Mouse (Mus musculus) forebrain, embryonic 14.5 days (tissue): ENCODE results near the gene Unc119b. TPM values are rescaled to one million over a fixed set of nuclear protein-coding genes. Genes with fewer than 3 reads are reported as not detected.
"Not testable (repeated sequence)": the region's sequence is repeated elsewhere in the genome, so short reads cannot be mapped to it uniquely, and the experiment has no call there.

Experiments used
- ATAC-seq: fragments of 200-750 bp; cut with Nextera tagmentation; 2 replicates; pipeline ENCODE4 v1.8.0; 2017; ENCODE audit warnings: mild to moderate bottlenecking, moderate library complexity
- DNase-seq: peaks from one replicate; pipeline ENCODE4 v3.0.0-alpha.2; 2015; ENCODE audit warnings: low spot score
- H3K27ac ChIP-seq: fragments of 300-500 bp; sonication (generic); 2 replicates; pipeline ENCODE4 v1.5.1; 2014; ENCODE audit warnings: low read depth, mild to moderate bottlenecking, control low read depth, low read length, moderate library complexity
- H3K27me3 ChIP-seq: fragments of 300-500 bp; sonication (generic); replicated peaks from 2 replicates; pipeline ENCODE4 v1.6.1; 2014; ENCODE audit warnings: low read length, control low read depth, mixed read lengths; ENCODE audit not compliant: control insufficient read depth, insufficient read depth
- H3K36me3 ChIP-seq: fragments of 300-500 bp; sonication (generic); 2 replicates; pipeline ENCODE4 v1.6.1; 2014; ENCODE audit warnings: low read length, control low read depth; ENCODE audit not compliant: control insufficient read depth, insufficient read depth
- H3K4me1 ChIP-seq: fragments of 300-500 bp; sonication (generic); 2 replicates; pipeline ENCODE4 v1.6.1; 2014; ENCODE audit warnings: antibody characterized with exemption, low read length, control low read depth; ENCODE audit not compliant: control insufficient read depth, insufficient read depth
- H3K4me2 ChIP-seq: fragments of 300-500 bp; sonication (generic); 2 replicates; pipeline ENCODE4 v1.6.1; 2014; ENCODE audit warnings: mild to moderate bottlenecking, control low read depth, low read length
- H3K4me3 ChIP-seq: fragments of 300-500 bp; sonication (generic); 2 replicates; pipeline ENCODE4 v1.5.1; 2014; ENCODE audit warnings: low read depth, low read length, control low read depth
- H3K9ac ChIP-seq: fragments of 300-500 bp; sonication (generic); 2 replicates; pipeline ENCODE4 v1.6.1; 2014; ENCODE audit warnings: mild to moderate bottlenecking, low read length, control low read depth, moderate library complexity
- H3K9me3 ChIP-seq: fragments of 300-500 bp; sonication (generic); replicated peaks from 2 replicates; pipeline ENCODE4 v1.6.1; 2016; ENCODE audit warnings: low read length, control low read depth, mixed read lengths; ENCODE audit not compliant: control insufficient read depth
- WGBS: fragments of 180-500 bp; shearing (Covaris S2); extraction: QIAGEN DNeasy Blood & Tissue Kit; methylation state at CpG from one replicate; pipeline ENCODE4 v1.1.7; 2014; 5-methylcytosine and 5-hydroxymethylcytosine counted together
- polyA plus RNA-seq: library from polyadenylated mRNA; unstranded; fragments of >200 nt; fragmentation: Nextera tagmentation; extraction: Ambion mirVana; gene quantifications from 2 replicates; pipeline ENCODE4 v1.2.1, GENCODE M21; 2014

Gene Unc119b
- polyA plus RNA-seq, 1 experiment from 2014 or later: 35.4 TPM

GRCm38 (mm10) chr5:115117467-115117866 lies 17.3 kb downstream of the Unc119b start:
- no peaks in the 10 kb centered on the region for H3K27me3 ChIP-seq
- 93% methylated on average over 13 of the region's 13 CpGs for WGBS

GRCm38 (mm10) chr5:115116426-115116825 lies 18.3 kb downstream of the Unc119b start:
- Histone ChIP-seq H3K4me2 (no peak overlapping the region), H3K9ac (no peak overlapping the region), H3K27me3 (no peaks in the 10 kb centered on the region), H3K36me3 (peaks cover 10% of the 10 kb centered on the region; the same call in 1 of the 2 replicates), H3K4me1 (no peaks in the 10 kb centered on the region), H3K4me3 (no peak overlapping the region), H3K9me3 (no peaks in the 10 kb centered on the region), H3K27ac (no peak overlapping the region)
- DNase-seq: no peak
- no peak for ATAC-seq
- 95% methylated on average over 3 of the region's 3 CpGs for WGBS

More at GRCm38 (mm10) chr5:115117467-115117866, 17.3 kb downstream of the Unc119b start:
- no peak for ATAC-seq
- Histone ChIP-seq H3K4me2 (no peak overlapping the region), H3K4me1 (no peaks in the 10 kb centered on the region), H3K36me3 (peaks cover 8% of the 10 kb centered on the region; the same call in 1 of the 2 replicates), H3K27ac (no peak overlapping the region), H3K4me3 (no peak overlapping the region), H3K9me3 (no peaks in the 10 kb centered on the region), H3K9ac (no peak overlapping the region)
- no peak for DNase-seq

GRCm38 (mm10) chr5:115114501-115114900 lies 20.3 kb downstream of the Unc119b start:
- ATAC-seq: no peak
- WGBS: 92% methylated on average over 8 of the region's 8 CpGs
- no peak for DNase-seq

GRCm38 (mm10) chr5:115113244-115113643 lies 21.5 kb downstream of the Unc119b start:
- H3K36me3 ChIP-seq: peaks cover 10% of the 10 kb centered on the region; the same call in 1 of the 2 replicates
- H3K9ac ChIP-seq: no peak overlapping the region
- H3K4me2 ChIP-seq: no peak overlapping the region
- H3K4me3 ChIP-seq: no peak overlapping the region
- H3K27ac ChIP-seq: no peak overlapping the region
- no peaks in the 10 kb centered on the region for H3K4me1 ChIP-seq
- WGBS: 96% methylated on average over 12 of the region's 12 CpGs
- no peaks in the 10 kb centered on the region for H3K9me3 ChIP-seq
- DNase-seq (no peak), ATAC-seq (no peak)
- no peaks in the 10 kb centered on the region for H3K27me3 ChIP-seq

More at GRCm38 (mm10) chr5:115114501-115114900, 20.3 kb downstream of the Unc119b start:
- H3K27me3 ChIP-seq: no peaks in the 10 kb centered on the region
- H3K36me3 ChIP-seq: peaks cover 10% of the 10 kb centered on the region; the same call in 1 of the 2 replicates
- H3K9ac ChIP-seq: no peak overlapping the region
- H3K4me2 ChIP-seq: no peak overlapping the region
- H3K9me3 ChIP-seq: no peaks in the 10 kb centered on the region
- H3K4me1 ChIP-seq: no peaks in the 10 kb centered on the region
- H3K27ac ChIP-seq: no peak overlapping the region
- no peak overlapping the region for H3K4me3 ChIP-seq

GRCm38 (mm10) chr5:115111156-115111555 lies 23.6 kb downstream of the Unc119b start:
- 79% methylated on average over 8 of the region's 8 CpGs for WGBS
- H3K4me3 ChIP-seq: no peak overlapping the region
- H3K36me3 ChIP-seq: peaks cover 6% of the 10 kb centered on the region; the same call in 1 of the 2 replicates
- no peak for ATAC-seq
- DNase-seq: no peak
- H3K4me1 ChIP-seq: no peaks in the 10 kb centered on the region
- no peak overlapping the region for H3K4me2 ChIP-seq
- H3K9ac ChIP-seq: no peak overlapping the region
- no peaks in the 10 kb centered on the region for H3K27me3 ChIP-seq
- H3K27ac ChIP-seq: no peak overlapping the region
- H3K9me3 ChIP-seq: no peaks in the 10 kb centered on the region

- ATAC-seq, H3K27me3 ChIP-seq, H3K9ac ChIP-seq, H3K4me2 ChIP-seq, H3K4me3 ChIP-seq, H3K9me3 ChIP-seq, DNase-seq, H3K4me1 ChIP-seq, H3K27ac ChIP-seq: not testable (repeated sequence)
- WGBS: 98% methylated on average over 23 of the region's 23 CpGs
- H3K36me3 ChIP-seq: peaks cover 31% of the 10 kb centered on the region
These were observed 31.5 kb downstream of the Unc119b start for GRCm38 (mm10) chr5:115103253-115103652.

- no peak overlapping the region for H3K4me3 ChIP-seq
- WGBS: 92% methylated on average over 2 of the region's 2 CpGs
- H3K4me2 ChIP-seq: no peak overlapping the region
- H3K9ac ChIP-seq: no peak overlapping the region
- no peak overlapping the region for H3K27ac ChIP-seq
- H3K4me1 ChIP-seq: no peaks in the 10 kb centered on the region
- H3K27me3 ChIP-seq: no peaks in the 10 kb centered on the region
- no peak for DNase-seq
- H3K9me3 ChIP-seq: no peaks in the 10 kb centered on the region
- ATAC-seq: no peak
- H3K36me3 ChIP-seq: peaks cover 41% of the 10 kb centered on the region
These were observed 32.5 kb downstream of the Unc119b start for GRCm38 (mm10) chr5:115102231-115102630.

- Histone ChIP-seq H3K27ac (no peak overlapping the region), H3K36me3 (peaks cover 58% of the 10 kb centered on the region), H3K4me2 (no peak overlapping the region), H3K27me3 (no peaks in the 10 kb centered on the region), H3K4me1 (no peaks in the 10 kb centered on the region), H3K4me3 (no peak overlapping the region), H3K9ac (no peak overlapping the region), H3K9me3 (no peaks in the 10 kb centered on the region)
- 87% methylated on average over 6 of the region's 6 CpGs for WGBS
- ATAC-seq: no peak
- DNase-seq: no peak
These were observed 34.3 kb downstream of the Unc119b start for GRCm38 (mm10) chr5:115100473-115100872.

- H3K27ac ChIP-seq: no peak overlapping the region
- no peak overlapping the region for H3K4me3 ChIP-seq
- peaks cover 63% of the 10 kb centered on the region for H3K36me3 ChIP-seq
- no peak overlapping the region for H3K9ac ChIP-seq
- no peak for DNase-seq
- no peaks in the 10 kb centered on the region for H3K27me3 ChIP-seq
- WGBS: 91% methylated on average over 9 of the region's 9 CpGs
- no peak for ATAC-seq
- H3K4me2 ChIP-seq: no peak overlapping the region
- no peaks in the 10 kb centered on the region for H3K4me1 ChIP-seq
- H3K9me3 ChIP-seq: no peaks in the 10 kb centered on the region
These were observed 34.8 kb downstream of the Unc119b start for GRCm38 (mm10) chr5:115099991-115100390.
